Mouse (Mus musculus): ENCODE results near the gene Arhgap31.
A peak's percentile ranks its signal among the peaks of the same experiment; 100 is the strongest.

Arhgap31 gene

GRCm38 (mm10) chr16:38652653-38653052 is 60.4 kb downstream of the Arhgap31 start:
- no peak for DNase-seq (ENCODE audit: low spot score in 2 of 2)

- peak; percentile 61 to 81 for DNase-seq (ENCODE audit: low spot score in 2 of 2)
These were observed 61.3 kb downstream of the Arhgap31 start for GRCm38 (mm10) chr16:38651721-38652231.

- no peak for DNase-seq (ENCODE audit: low spot score in 2 of 2)
These were observed 61.8 kb downstream of the Arhgap31 start for GRCm38 (mm10) chr16:38651306-38651705.

GRCm38 (mm10) chr16:38649431-38649827 is 63.6 kb downstream of the Arhgap31 start:
- DNase-seq (ENCODE audit: low spot score in 2 of 2) = no peak

GRCm38 (mm10) chr16:38648783-38649430 is 64.2 kb downstream of the Arhgap31 start:
- no peak for DNase-seq (ENCODE audit: low spot score in 2 of 2)

- no peak for DNase-seq (ENCODE audit: low spot score in 2 of 2)
These were observed 64.9 kb downstream of the Arhgap31 start for GRCm38 (mm10) chr16:38648155-38648554.

GRCm38 (mm10) chr16:38644455-38644854 is 68.6 kb downstream of the Arhgap31 start:
- no peak for DNase-seq (ENCODE audit: low spot score in 2 of 2)

- no peak for DNase-seq (ENCODE audit: low spot score in 2 of 2)
These were observed 76.0 kb downstream of the Arhgap31 start for GRCm38 (mm10) chr16:38637085-38637484.

- DNase-seq (ENCODE audit: low spot score in 2 of 2) = no peak
These were observed 76.4 kb downstream of the Arhgap31 start for GRCm38 (mm10) chr16:38636682-38637081.

GRCm38 (mm10) chr16:38635833-38636390 is 77.2 kb downstream of the Arhgap31 start:
- DNase-seq (ENCODE audit: low spot score in 2 of 2) = no peak

GRCm38 (mm10) chr16:38632147-38632546 is 80.9 kb downstream of the Arhgap31 start:
- DNase-seq (ENCODE audit: low spot score in 2 of 2) = peak; percentile 53 to 57

GRCm38 (mm10) chr16:38625811-38626369 is 87.2 kb downstream of the Arhgap31 start:
- peak; percentile 41 to 46 for DNase-seq (ENCODE audit: low spot score in 2 of 2)

- no peak for DNase-seq (ENCODE audit: low spot score in 2 of 2)
These were observed 87.7 kb downstream of the Arhgap31 start for GRCm38 (mm10) chr16:38625411-38625810.

- no peak for DNase-seq (ENCODE audit: low spot score in 2 of 2)
These were observed 88.8 kb downstream of the Arhgap31 start for GRCm38 (mm10) chr16:38624303-38624702.

GRCm38 (mm10) chr16:38622283-38622682 is 90.8 kb downstream of the Arhgap31 start:
- DNase-seq (ENCODE audit: low spot score in 2 of 2) = no peak

GRCm38 (mm10) chr16:38620696-38621450 is 92.2 kb downstream of the Arhgap31 start:
- DNase-seq (ENCODE audit: low spot score in 2 of 2) = no peak

GRCm38 (mm10) chr16:38619054-38619453 is 94.0 kb downstream of the Arhgap31 start:
- peak; percentile 54 to 78 for DNase-seq (ENCODE audit: low spot score in 2 of 2)

GRCm38 (mm10) chr16:38617977-38618376 is 95.1 kb downstream of the Arhgap31 start:
- no peak for DNase-seq (ENCODE audit: low spot score in 2 of 2)

- no peak for DNase-seq (ENCODE audit: low spot score in 2 of 2)
These were observed 99.4 kb downstream of the Arhgap31 start for GRCm38 (mm10) chr16:38613646-38614045.

GRCm38 (mm10) chr16:38612646-38613045 is 100.4 kb downstream of the Arhgap31 start:
- no peak for DNase-seq (ENCODE audit: low spot score in 2 of 2)

GRCm38 (mm10) chr16:38609092-38609491 is 104.0 kb downstream of the Arhgap31 start:
- DNase-seq (ENCODE audit: low spot score in 2 of 2) = no peak

GRCm38 (mm10) chr16:38608687-38609086 is 104.4 kb downstream of the Arhgap31 start:
- no peak for DNase-seq (ENCODE audit: low spot score in 2 of 2)
